Mouse (Mus musculus) olfactory bulb, adult 2 months (tissue): Measurements from ENCODE around the gene Fndc3b. TPM values are rescaled to one million over a fixed set of nuclear protein-coding genes. Genes with fewer than 3 reads are reported as not detected.

Experiments used
- H3K27ac ChIP-seq: fragments of 200-500 bp; 2 replicates; pipeline ENCODE4 v1.5.1; 2012; ENCODE audit warnings: low read depth, low read length; ENCODE audit not compliant: insufficient read depth
- H3K4me1 ChIP-seq: fragments of 200-500 bp; 2 replicates; pipeline ENCODE4 v1.6.1; 2012; ENCODE audit warnings: low read length; ENCODE audit not compliant: control insufficient read depth, insufficient read depth
- H3K4me3 ChIP-seq: fragments of 200-500 bp; 2 replicates; pipeline ENCODE4 v1.5.1; 2012; ENCODE audit warnings: mild to moderate bottlenecking, low read depth, low read length, moderate library complexity; ENCODE audit not compliant: insufficient read depth
- CTCF ChIP-seq: fragments of 200-500 bp; IDR thresholded peaks from 2 replicates; pipeline ENCODE4 v1.5.1; 2012; ENCODE audit warnings: low read depth, mild to moderate bottlenecking, low read length, moderate library complexity; ENCODE audit not compliant: insufficient read depth
- POLR2A ChIP-seq: fragments of 200-500 bp; IDR thresholded peaks from 2 replicates; pipeline ENCODE4 v1.6.1; 2012; ENCODE audit warnings: mild to moderate bottlenecking, low read depth, low read length, moderate library complexity; ENCODE audit not compliant: insufficient read depth
- WGBS: fragments of 180-500 bp; shearing (Covaris S2); methylation state at CpG from one replicate; pipeline ENCODE4 v1.1.7; 2018; 5-methylcytosine and 5-hydroxymethylcytosine counted together
- polyA plus RNA-seq: library from polyadenylated mRNA; stranded (reverse); fragments of >200 nt; gene quantifications from 2 replicates; pipeline ENCODE4 v1.2.4, GENCODE M21; 2012; ENCODE audit warnings: low replicate concordance; ENCODE audit not compliant: missing spikeins, insufficient read depth, insufficient read length

Gene Fndc3b
- polyA plus RNA-seq, 1 experiment: not detected

DNA sequence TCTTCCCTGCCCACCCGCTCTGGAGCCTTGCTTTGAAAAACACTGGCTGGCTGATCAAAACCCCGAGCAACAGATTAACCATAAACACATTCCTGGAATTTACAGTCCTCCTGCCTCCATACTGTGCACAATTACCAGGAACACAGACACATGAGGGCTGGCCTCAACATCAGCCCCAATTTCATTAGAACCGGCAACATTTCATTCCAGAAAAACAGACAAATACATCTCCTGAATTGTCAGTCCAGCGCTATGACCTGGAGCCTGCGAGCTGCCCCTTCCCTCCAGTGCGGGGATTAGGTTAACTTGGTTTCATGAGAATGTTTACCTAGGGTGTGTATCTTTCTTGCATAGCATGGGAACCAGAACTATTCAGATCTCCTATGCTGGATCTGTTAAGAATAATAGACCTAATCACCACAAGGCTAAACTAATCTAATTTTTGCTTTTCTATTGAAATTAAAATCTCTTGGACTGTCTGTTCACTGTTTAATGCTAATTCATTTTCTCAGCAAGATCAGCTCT is 275.9 kb downstream of the Fndc3b start:
- no peak overlapping the region for H3K4me3 ChIP-seq
- TF ChIP-seq CTCF (no peak), POLR2A (no peak)
- H3K27ac ChIP-seq: no peak overlapping the region
- WGBS: 82% methylated on average over 6 of the region's 6 CpGs
- H3K4me1 ChIP-seq: peaks cover 11% of the 10 kb centered on the region; the same call in 1 of the 2 replicates

DNA sequence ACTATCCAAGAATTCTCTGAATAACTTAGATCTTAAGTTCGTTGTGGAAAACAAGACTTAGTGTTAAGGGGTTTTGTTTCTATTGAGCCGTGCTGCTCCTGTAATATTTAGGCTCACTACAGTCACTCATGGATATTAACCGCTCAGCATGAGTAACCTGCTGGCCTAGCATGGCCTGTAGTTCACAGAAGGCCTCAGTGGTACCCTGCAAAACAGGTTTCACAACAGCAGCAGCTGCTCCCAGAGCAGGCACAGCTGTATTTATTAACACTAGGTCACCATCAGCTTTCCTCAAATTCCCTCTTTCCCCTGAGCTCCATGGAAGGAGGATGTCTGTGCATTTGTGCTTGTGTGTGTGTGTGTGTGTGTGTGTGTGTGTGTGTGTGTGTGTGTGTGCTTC is 278.1 kb downstream of the Fndc3b start:
- WGBS: 89% methylated on average over 3 of the region's 3 CpGs
- peaks cover 11% of the 10 kb centered on the region; the same call in 1 of the 2 replicates for H3K4me1 ChIP-seq

DNA sequence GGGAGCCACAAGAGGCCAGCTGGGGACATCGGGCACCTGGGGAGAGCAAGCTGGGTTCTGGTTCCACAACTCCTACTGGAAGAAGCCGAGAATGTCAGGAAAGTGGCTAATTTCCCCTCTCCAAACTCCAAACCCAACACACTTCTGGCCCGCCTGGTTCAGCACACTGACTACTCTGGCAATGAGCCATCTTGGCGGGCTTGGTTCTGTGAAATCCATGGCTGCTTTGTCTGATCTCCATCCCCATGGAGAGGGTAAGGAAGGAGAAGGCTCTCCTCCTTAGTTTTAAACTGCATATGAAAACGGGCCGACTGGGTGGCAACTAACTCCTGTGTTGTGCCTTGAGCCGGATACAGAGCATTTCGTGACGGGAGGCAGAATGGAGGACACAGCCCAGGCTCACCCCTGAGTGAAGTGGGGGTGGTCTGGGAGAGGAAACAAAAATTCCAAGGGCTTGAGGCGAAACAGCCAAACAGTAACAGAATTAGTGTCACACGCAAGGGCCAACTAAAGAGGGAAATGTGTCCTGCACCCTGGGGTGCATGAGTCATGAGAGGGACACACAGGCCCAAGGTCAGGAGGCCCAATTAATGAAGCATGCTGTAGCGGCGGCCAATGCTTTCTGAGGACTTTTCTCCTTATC is 280.4 kb downstream of the Fndc3b start:
- Histone ChIP-seq H3K27ac (no peak overlapping the region), H3K4me3 (no peak overlapping the region), H3K4me1 (peaks cover 11% of the 10 kb centered on the region; the same call in 1 of the 2 replicates)
- TF ChIP-seq CTCF (no peak), POLR2A (no peak)
- 57% methylated on average over 13 of the region's 13 CpGs for WGBS

More for the DNA sequence above, 278.1 kb downstream of the Fndc3b start:
- Histone ChIP-seq H3K27ac (no peak overlapping the region), H3K4me3 (no peak overlapping the region)
- TF ChIP-seq CTCF (no peak), POLR2A (no peak)

DNA sequence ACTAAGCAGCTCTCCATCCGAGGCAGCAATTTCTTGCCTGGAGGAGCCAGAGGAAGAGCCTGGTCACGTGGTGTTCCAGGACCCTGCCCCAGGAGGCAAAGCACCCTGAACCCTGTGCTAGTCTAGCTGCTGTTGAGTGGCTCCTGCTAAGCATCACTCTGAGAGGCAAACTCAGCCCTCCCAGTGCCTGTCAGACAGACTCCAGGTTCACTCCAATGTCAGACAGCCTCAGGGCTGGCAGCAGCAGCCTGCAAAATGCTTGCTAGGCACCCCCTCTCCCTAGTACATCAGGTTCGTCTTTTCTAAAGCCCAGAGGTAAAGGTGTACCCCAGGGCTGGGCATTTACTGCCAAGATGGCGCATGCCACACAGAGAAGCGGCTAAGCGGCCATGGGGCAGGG is 283.7 kb downstream of the Fndc3b start:
- TF ChIP-seq POLR2A: no peak

DNA sequence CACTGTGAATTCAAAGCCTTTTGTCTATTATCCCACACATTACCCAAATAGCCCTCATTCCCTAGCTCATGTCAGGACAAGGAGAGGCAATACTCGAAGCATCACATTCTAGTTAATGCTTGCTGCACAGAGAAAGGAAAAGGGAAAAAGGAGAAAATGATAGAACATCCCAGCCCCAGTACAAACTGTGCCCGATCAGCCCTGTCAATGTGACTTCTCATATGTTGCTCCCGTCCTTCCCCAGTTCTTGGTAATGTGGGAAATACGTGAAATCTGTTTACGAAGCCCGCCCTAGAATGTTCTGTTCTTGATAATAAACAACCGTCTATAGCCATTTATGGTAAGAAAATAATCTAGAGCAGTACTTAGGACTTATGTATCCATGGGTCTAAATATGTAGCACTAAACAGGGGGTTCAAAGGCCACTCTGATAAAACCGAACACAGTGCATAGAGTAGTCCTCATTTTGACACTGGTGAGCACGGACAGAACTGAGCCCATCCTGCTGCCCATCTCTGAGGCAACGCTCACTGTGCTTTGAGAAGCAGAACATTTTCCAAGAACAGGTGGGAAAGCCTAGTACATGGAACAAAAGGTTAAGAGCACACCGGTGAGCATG is 286.9 kb downstream of the Fndc3b start:
- WGBS: 90% methylated on average over 11 of the region's 11 CpGs
- TF ChIP-seq CTCF (no peak), POLR2A (no peak)
- Histone ChIP-seq H3K4me3 (no peak overlapping the region), H3K4me1 (no peaks in the 10 kb centered on the region), H3K27ac (no peak overlapping the region)

More for the DNA sequence above, 283.7 kb downstream of the Fndc3b start:
- H3K4me3 ChIP-seq: no peak overlapping the region
- WGBS: 98% methylated on average over 6 of the region's 6 CpGs
- peaks cover 11% of the 10 kb centered on the region; the same call in 1 of the 2 replicates for H3K4me1 ChIP-seq
- H3K27ac ChIP-seq: no peak overlapping the region

DNA sequence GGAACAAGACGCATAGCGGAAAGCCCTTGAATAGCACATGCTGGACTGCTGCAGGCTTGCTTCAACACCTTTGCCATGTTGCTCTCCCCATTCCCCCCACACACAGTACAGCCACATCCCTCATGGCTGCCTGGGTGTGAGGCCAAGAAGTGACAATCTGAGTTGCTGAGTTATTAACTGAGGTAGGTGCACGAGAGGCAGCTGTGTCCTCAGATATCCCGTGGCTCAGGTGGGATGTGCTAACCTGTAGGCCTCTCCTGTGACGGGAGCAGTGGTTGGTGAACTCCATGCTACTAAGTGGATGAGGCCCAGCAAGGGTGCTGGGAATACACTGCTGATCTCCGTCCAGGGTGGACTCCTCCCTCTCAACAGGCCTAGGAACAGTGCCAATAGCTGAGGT is 288.6 kb downstream of the Fndc3b start:
- 91% methylated on average over 6 of the region's 6 CpGs for WGBS
- Histone ChIP-seq H3K27ac (no peak overlapping the region), H3K4me1 (no peaks in the 10 kb centered on the region), H3K4me3 (no peak overlapping the region)
- no peak for TF ChIP-seq CTCF
- no peak for TF ChIP-seq POLR2A

DNA sequence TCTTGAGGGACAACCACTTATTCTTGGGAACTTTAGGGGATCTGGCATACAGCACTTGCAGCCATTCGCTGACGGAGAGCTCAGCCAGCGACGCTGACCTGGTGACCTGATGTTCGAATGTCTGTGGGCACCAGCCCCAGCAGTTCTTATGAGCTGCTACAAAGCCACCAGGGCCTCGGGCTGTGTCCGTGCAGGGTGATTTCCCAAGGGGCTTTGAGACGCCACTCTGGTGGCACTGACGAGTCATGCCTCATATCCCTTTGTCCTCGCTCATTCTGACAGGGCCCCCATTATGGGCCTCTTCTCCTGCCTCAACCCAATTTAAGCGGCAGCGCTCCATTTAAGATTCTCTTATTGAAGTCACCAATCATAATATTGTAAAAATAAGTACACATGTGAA is 289.1 kb downstream of the Fndc3b start:
- H3K4me3 ChIP-seq: no peak overlapping the region
- no peak overlapping the region for H3K27ac ChIP-seq
- H3K4me1 ChIP-seq: no peaks in the 10 kb centered on the region
- 87% methylated on average over 12 of the region's 12 CpGs for WGBS
- TF ChIP-seq CTCF (no peak), POLR2A (no peak)

DNA sequence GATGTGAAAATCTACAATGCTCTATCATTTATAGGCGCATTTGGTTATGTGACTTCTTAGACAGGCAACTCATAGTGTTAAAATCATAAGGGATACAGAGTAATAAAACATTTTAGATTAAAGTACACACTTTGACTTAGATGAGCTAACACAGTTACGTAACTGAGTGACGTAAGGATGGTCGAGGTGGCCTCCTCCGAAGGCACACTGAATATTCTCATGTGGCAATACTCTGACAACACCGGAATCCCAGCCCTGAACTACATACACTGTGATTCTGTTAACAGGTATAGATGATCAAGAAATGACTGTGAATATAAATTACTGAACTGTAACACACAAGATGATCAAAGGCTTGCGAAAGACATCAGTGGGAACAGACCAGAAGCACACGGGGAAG is 292.5 kb downstream of the Fndc3b start:
- Histone ChIP-seq H3K4me1 (no peaks in the 10 kb centered on the region), H3K4me3 (no peak overlapping the region), H3K27ac (no peak overlapping the region)
- WGBS: 95% methylated on average over 8 of the region's 8 CpGs
- no peak for TF ChIP-seq CTCF
- TF ChIP-seq POLR2A: no peak

DNA sequence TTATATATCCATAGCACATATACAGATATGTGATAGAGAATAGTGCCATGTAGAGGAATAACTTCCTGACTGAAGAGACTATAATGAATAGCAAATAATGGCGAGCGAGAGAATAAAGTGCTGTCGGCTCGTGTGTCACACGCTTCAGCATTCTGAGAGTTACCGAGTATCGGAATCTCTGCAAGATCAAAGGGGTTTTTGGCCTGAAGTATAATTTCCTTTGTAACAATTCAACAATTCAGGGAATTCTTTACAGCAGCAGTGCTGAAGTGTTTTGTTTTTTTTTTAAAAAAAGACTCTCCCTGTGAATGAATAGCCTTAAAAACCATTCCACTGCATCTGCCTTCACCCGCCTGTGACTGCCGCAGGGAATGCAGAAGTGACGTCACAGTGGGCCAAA is 294.3 kb downstream of the Fndc3b start:
- Histone ChIP-seq H3K4me3 (no peak overlapping the region), H3K27ac (no peak overlapping the region), H3K4me1 (no peaks in the 10 kb centered on the region)
- no peak for TF ChIP-seq POLR2A
- no peak for TF ChIP-seq CTCF
- WGBS: 84% methylated on average over 10 of the region's 10 CpGs
